Mouse (Mus musculus): ENCODE data around the gene Lpcat4.

The Lpcat4 gene

GRCm38 (mm10) chr2:112239212-112239934 lies at the start of gene Lpcat4:
Gene Lpcat4 (plus strand): TSS chr2:112239468.
- DNase-seq (ENCODE audit: low spot score): peak; percentile 89

GRCm38 (mm10) chr2:112196859-112197258 lies 42.4 kb upstream of the Lpcat4 start:
- peak; percentile 18 for DNase-seq (ENCODE audit: low spot score)

DNA sequence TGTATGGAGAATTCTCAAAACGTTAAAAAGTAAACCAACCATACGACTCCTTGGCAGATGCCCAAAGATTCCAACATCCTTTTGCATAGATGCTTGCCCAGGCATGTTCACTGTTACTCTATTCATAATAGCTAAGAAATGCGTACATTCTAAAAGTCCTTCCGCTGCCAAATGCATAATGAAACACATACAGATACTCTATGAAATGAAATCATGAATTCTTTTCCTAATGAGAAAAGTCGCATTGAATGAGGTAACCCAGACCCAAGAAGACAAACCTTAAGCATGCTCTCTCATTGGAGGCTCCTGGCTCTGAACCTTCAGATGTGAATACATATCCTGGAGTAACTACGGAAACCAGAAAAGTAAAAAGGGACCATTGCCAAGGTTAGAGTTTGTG lies 36.2 kb upstream of the Lpcat4 start:
- peak; percentile 43 for DNase-seq (ENCODE audit: low spot score)

DNA sequence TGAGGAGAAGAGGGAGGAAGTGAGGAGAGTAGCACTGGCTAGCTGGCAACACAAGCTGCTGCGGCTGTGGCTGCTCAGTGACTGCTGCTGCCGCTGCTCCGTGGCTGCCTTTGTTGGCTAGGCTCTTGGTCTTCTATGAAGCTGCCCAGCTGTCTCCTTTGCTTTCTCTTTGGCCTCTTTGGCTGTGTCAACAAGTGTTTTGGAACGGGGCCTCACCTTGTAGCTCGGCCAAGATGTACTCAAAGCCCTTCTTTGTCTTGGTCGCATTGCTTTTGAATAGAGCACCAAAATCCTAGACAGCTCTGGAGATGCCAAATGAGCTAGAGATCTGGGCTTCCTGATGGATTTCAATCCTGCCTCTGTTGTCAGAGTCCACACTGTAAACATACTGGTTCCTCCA lies 29.1 kb upstream of the Lpcat4 start:
- peak; percentile 32 for DNase-seq (ENCODE audit: low spot score)

DNA sequence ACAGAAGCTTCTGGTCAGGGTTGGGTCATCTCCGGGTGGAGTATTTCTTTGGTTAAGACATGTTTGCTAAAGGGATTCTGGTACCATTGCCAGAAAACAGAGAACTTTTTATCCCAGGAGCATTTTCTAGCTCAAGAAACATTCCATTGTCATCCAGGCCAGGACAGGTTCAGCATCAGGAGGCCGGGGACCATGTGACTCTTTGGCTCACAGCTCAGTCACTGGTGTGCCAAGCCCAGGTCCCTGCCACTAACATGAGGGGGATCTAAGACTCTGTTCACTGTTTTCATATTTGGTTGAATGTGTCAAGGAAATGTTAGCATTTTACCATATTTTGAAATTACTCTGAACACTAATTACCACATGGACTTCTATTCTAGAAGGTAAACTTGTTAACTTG lies 28.6 kb upstream of the Lpcat4 start:
- DNase-seq (ENCODE audit: low spot score): no peak

DNA sequence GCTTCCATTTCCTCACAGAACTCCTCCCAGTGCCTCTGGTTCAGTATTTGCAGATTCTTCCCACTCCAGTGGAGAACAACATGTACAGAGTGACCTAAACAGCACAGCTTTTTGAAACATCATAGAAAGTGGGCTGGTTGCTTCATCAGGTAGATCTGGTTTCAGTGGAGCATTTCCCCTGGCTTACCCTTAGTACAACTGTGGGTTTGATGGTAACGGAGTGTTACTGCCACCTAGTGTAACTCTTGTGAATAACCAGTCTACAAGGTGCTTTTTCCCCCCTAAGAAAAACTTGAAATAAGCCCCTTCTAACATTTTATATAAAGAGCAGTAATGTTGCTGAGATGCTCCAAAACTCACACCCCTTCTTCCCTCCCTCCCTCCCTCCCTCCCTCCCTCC lies 23.3 kb upstream of the Lpcat4 start:
- peak; percentile 11 for DNase-seq (ENCODE audit: low spot score)

- no peak for DNase-seq (ENCODE audit: low spot score)
Observed at GRCm38 (mm10) chr2:112217614-112218013, 21.7 kb upstream of the Lpcat4 start.

GRCm38 (mm10) chr2:112220880-112221279 lies 18.4 kb upstream of the Lpcat4 start:
- no peak for DNase-seq (ENCODE audit: low spot score)

DNA sequence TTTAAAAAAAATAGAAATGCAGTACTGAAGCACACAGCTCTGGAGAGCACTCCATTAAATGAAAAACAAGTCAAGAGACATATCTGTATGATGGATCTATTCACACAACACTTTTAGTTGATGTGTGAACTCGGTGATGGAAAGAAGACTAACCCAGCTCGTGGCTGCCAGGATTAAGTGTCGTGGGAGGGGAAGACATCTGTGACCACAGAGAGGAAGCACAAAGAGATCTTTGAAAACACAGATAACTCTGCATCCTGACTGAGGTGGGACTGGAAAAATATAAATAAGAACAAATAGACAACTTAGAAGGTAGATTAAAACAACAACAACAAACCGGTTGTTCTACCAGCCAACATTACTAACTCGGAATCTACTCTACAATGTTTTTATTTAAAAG lies 16.7 kb upstream of the Lpcat4 start:
- no peak for DNase-seq (ENCODE audit: low spot score)

DNA sequence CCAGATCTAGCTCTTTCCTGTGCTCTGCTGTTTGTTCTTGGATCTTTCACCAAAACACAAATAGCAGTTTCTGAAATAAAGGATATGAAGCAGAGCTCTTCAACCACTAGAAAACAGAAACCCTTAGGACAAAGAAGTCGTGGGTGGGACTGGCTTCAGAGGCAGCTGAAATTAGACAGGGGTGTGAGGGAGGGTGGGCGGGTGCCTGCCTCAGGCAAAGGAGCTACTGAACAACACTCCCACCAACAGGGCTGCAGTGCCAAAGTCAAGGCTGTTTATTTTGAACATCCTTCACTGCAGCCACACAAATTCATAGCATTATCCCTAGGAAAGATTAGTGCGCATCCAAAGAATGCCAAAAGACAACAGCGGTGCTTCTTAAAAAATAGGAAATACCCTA lies 14.9 kb upstream of the Lpcat4 start:
- no peak for DNase-seq (ENCODE audit: low spot score)

DNA sequence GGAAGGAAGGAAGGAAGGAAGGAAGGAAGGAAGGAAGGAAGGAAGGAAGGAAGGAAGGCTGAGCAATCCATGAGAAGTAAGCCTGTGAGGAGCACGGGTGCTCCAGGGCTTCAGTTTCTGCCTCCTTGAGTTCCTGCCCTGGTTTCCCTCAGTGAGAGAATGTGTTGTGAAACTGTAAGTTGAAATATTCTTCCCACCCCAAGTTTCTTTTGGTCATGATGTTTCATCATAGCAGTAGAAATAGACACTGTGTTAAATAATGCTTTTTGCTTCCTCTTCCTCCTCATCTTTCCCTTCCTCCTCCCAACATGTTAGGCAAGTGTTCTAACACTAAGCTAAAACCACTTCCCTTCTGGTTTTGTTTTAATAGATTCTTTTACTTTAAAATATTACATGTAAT lies 6.6 kb upstream of the Lpcat4 start:
- DNase-seq (ENCODE audit: low spot score): no peak

- no peak for DNase-seq (ENCODE audit: low spot score)
Observed at GRCm38 (mm10) chr2:112236620-112237019, 2.6 kb upstream of the Lpcat4 start.

- DNase-seq (ENCODE audit: low spot score): no peak
Observed at GRCm38 (mm10) chr2:112238006-112238405, 1.3 kb upstream of the Lpcat4 start.

GRCm38 (mm10) chr2:112239935-112240721 lies 860 bp downstream of the Lpcat4 start:
- DNase-seq (ENCODE audit: low spot score): no peak

DNA sequence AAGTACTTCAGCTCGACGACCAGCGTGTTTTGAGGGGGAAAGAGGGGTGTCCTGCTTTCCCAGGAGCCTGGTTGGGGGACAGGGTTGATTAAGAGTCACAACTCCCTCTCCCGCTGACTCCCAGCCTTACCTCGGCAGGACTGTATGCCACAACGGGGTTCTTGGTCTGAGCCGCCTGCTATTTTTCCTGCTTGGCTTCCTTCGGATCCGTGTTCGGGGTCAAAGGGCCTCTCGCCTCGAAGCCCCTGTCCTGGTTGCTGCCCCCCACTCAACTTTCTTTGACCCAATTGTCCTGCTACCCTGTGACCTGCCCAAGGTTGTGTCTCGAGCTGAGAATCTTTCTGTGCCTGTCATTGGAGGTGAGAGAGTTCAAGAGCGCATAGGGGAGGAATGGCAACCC lies 2.5 kb downstream of the Lpcat4 start:
- no peak for DNase-seq (ENCODE audit: low spot score)

DNA sequence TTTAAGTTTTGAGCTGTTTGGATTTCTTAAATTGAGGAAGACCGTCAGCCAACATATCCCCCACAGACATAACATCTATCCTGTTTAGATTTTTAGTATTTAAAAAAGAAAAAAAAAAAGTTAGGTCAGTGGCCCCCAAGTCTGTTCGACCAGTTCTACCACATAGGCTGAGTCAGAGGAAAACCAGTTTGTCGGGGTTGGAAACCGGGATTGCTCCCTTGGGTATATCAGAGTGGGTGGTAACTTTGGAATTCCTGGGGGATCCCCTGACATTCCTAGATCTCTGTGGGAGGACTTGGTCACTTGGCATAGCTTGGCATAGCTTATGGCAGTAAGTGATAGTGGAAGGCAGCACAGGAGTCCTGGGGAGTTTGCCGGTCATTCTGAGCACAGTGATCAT lies 6.0 kb downstream of the Lpcat4 start:
- peak; percentile 68 for DNase-seq (ENCODE audit: low spot score)

GRCm38 (mm10) chr2:112246193-112246592 lies 6.9 kb downstream of the Lpcat4 start:
- DNase-seq (ENCODE audit: low spot score): peak; percentile 34

GRCm38 (mm10) chr2:112247323-112247722 lies 8.1 kb downstream of the Lpcat4 start:
- no peak for DNase-seq (ENCODE audit: low spot score)

GRCm38 (mm10) chr2:112249780-112250453 lies 10.6 kb downstream of the Lpcat4 start:
- no peak for DNase-seq (ENCODE audit: low spot score)

- no peak for DNase-seq (ENCODE audit: low spot score)
Observed at GRCm38 (mm10) chr2:112254675-112255515, 15.6 kb downstream of the Lpcat4 start.

GRCm38 (mm10) chr2:112259241-112259962 lies 20.1 kb downstream of the Lpcat4 start, which contains the start of gene Nutm1:
Gene Nutm1 (minus strand): TSS chr2:112259291.
- DNase-seq (ENCODE audit: low spot score): peak; percentile 49
